Mouse (Mus musculus) urinary bladder, adult 2 months (tissue): ENCODE data around the gene Dusp10. TPM values are rescaled to one million over a fixed set of nuclear protein-coding genes. Genes with fewer than 3 reads are reported as not detected.

ENCODE experiments used
- DNase-seq: peaks from one replicate; pipeline ENCODE4 v3.0.0; 2022; ENCODE audit warnings: low spot score
- polyA plus RNA-seq: library from polyadenylated mRNA; depleted of rRNA; stranded (reverse); fragments of >200 nt; gene quantifications from 2 replicates; pipeline ENCODE4 v1.2.3, GENCODE M21; 2012; rRNA removed

The Dusp10 gene
- 8.4 and 10.3 TPM in 2 replicates for polyA plus RNA-seq

DNA sequence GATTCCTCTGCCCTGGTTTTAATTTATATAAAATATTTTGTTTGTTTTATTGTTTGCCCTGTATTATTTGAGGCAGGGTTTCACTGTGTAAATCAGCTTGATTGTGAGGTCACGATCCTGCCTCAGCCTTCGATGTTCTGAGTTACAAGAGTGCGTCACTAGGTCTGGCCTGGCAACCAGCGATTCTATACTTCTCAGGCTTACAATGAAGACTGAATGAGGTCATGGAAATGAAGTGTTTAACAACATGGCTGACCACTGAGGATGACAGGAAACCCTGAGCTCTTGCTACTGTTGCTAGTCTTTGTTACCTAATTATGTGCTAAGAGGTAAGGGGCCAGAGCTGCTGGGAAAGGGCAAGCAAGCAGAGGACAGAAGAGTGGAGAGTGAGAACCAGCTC lies at the start of gene Dusp10:
Gene Dusp10 (plus strand): TSS at position 197 of the 400 bp plus-strand sequence.
- no peak for DNase-seq

GRCm38 (mm10) chr1:183965341-183965740 lies 47.8 kb upstream of the Dusp10 start:
- no peak for DNase-seq

DNA sequence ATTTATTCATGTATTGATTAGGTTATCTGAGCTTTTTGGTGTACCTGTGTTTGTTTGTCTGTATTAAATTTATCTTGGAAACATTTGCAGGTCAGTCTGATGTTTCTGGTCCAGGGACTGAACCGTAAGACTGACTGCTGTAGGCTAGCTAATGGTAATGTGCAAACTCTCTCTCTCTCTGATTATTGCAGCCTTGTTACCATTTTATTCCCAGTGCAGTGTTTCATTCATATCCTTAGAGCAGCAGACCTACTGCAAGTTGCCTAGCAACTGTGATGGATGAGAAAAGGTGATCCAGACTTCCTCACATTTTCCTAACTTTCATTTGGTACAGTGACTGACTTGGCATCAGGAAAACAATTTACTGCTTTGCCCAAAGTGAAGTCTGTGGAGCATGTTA lies 43.8 kb upstream of the Dusp10 start:
- DNase-seq, result no peak

- DNase-seq, result no peak
These were observed 33.3 kb upstream of the Dusp10 start for GRCm38 (mm10) chr1:183979814-183980243.

GRCm38 (mm10) chr1:183982108-183982507 lies 31.0 kb upstream of the Dusp10 start:
- DNase-seq, result no peak

GRCm38 (mm10) chr1:183987711-183988245 lies 25.3 kb upstream of the Dusp10 start:
- no peak for DNase-seq

- DNase-seq, result no peak
These were observed 21.2 kb upstream of the Dusp10 start for GRCm38 (mm10) chr1:183991921-183992320.

GRCm38 (mm10) chr1:183997207-183997606 lies 15.9 kb upstream of the Dusp10 start:
- no peak for DNase-seq

GRCm38 (mm10) chr1:184002470-184002869 lies 10.6 kb upstream of the Dusp10 start:
- no peak for DNase-seq

- DNase-seq, result no peak
These were observed 8.8 kb upstream of the Dusp10 start for GRCm38 (mm10) chr1:184004311-184004710.

- no peak for DNase-seq
These were observed 7.6 kb upstream of the Dusp10 start for GRCm38 (mm10) chr1:184005315-184006058.

- no peak for DNase-seq
These were observed 7.0 kb upstream of the Dusp10 start for GRCm38 (mm10) chr1:184006086-184006485.

DNA sequence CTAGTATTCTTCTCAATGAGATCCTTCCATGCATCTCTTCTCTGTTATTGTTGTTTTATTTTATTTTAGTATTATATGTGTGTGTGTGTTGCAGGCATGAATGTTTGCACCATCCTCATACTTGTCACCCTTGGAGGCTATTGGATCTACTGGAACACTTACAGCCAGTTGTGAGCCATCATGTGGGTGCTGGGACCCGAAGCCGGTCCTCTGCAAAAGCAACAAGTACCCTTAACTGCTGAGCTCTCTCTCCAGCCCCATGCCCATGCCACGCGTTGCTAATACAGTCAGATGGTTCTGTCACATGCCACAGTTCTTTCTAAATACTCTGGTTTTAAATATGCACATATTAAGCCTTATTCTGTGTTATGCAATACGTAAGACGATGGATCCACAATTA lies 1.8 kb upstream of the Dusp10 start:
- DNase-seq, result no peak

DNA sequence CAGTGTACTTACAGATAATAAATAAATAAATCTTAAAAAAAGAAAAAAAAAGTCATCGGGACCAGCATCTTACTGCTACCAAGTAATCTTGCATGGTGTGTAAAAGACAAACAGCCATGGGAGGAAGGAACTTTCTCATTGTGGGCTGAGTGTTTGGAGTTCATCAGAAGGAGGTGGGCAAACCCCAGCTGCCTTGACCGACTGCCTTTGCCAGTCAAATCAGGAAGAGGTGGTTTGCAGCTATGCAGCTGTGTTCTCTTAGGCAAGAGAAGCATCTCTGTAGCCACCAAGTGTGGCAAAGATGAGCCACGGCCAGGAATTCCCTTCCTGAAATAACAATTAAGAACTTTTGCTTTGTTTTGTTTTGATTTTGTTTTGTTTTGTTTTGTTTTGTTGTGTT lies 989 bp downstream of the Dusp10 start:
- no peak for DNase-seq

DNA sequence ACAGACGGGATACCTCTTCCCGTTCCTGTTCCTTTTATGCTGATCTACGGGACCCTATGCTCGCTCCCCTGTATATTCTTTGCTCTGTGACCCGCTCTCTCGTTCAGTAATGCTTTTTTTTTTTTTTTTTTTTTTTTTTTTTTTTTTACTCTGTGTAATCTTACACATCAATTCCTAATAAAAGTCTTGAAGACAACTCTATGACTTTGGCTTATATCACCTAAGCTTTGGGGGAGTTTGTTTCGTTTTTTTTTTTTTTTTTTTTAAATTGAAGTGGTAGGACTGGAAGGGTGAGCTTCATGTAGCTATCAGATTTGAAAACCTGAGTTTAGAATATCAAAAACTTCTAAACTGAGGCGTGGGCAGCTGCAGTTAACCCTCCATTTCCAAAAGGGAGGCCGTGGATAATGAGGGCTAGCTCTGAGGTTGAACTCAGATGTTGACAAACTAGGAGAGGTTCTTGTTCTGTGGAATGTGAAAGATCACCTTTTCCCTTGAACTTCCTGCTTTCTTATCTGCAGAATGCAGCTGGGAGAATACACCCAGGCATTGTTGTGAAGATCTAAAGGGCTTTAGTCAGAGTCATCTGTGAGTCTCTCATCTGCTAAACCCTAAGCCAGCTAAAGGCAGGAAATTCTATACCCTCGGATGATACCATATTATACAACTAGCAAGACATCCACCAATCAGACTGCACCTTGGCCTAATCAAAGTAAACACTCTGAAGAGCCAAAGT lies 3.1 kb downstream of the Dusp10 start:
- DNase-seq, result no peak

- no peak for DNase-seq
These were observed 4.5 kb downstream of the Dusp10 start for GRCm38 (mm10) chr1:184017606-184018005.

DNA sequence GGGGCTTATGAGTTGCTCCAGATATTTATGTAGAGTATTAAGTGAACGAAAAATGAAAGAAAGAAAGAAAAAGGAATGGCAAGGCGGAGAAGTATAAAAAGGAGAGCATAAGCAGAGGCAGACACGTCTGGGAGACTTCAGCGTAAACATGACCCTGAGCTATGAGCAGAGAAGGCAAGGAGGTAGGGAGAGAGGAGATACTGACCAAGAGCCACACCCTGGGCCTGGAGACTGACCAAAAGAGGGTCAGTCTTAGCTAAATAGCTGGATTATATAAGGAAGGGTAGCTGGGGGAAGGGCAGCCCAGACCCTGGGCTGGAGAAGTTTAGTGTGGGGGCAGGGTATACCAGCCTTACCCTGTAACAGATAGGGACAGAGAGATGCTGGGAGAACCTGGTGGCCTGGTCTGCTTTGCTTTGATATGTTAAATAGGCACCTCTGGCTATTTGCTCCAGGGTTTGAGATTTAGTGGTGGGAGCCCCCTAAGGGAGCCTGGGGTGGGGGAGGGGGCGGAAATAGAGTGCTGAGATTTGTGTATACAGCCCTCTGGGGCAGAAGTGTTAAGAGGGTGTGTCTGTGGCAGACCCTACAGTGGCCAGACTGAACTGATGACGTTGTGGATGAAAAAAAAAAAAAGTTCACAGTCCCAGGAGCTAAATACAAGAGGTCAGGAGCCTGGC lies 6.1 kb downstream of the Dusp10 start:
- no peak for DNase-seq

- no peak for DNase-seq
These were observed 6.6 kb downstream of the Dusp10 start for GRCm38 (mm10) chr1:184019722-184020107.

DNA sequence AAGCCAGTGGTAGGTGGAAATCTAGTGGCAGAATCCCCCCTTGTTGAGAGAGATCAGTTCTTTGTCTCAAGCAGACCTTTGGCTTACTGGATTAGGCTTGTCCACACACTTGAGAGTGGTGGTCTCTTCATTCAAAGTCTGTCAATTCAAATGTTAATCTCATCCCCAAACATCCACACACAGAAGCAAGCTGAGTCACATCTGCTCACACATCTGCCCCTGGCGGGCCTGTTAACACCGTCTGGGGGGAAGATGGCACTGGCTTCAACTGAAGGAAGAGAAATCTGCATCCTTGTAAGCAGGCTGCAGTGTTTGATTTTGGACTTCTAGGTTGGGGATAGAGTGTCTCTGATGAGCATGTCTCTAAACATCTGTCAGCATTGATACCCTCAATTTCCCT lies 10.9 kb downstream of the Dusp10 start:
- no peak for DNase-seq

GRCm38 (mm10) chr1:184024631-184025030 lies 11.5 kb downstream of the Dusp10 start:
- no peak for DNase-seq

DNA sequence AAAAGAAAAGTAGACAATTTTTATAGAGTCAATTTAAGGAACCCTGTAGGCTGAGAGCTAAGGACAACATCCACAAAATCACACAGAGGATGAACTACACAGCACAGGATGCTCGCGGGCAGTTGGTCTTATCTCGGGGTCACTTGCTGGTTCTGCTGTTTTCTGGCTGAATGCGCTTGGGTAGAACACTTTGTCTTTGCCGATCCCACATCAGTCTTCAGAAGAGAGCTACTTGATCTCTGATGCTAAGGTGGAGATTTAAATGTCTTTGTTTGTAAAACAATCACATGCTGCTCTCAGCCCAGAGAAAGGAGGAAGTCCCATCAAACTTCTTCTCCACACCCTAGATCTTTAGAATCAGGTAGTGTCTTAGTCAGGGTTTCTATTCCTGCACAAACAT lies 12.0 kb downstream of the Dusp10 start:
- no peak for DNase-seq

DNA sequence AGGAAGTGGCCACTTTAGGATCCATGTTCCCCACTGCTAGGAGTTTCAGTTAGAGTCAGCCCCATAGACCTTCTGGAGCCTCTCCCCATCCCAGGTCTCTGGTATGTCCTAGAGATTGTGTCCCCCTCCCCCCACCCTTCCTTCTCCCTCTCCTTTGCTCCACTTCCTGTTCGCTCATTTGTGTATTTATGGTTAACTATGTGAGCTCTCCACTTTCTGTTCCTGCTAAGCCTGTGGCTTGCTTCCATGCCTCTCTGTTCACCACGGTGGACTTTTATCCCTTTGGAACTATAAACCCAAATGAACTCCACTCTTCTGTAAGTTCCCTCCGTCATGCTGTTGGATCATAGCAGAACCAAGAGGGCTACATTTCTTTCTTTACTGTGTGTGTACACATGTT lies 13.9 kb downstream of the Dusp10 start:
- DNase-seq, result no peak
